In genomic region chr1:165236321-165237298, GRCm38 (mm10) we compare ENCODE assay signal across 7 mouse cellular contexts. TPM values are rescaled to one million over a fixed set of nuclear protein-coding genes. Genes with fewer than 3 reads are reported as not detected.
A peak's percentile ranks its signal among the peaks of the same experiment; 100 is the strongest.
DNase-seq lines count a peak whose midpoint lies in the region; ATAC-seq lines count a peak whose summit lies in the region.

Tiprl (minus strand) TSS chr1:165236996.

- H3K27ac ChIP-seq in intestine, embryonic 16.5 days (ENCODE audit: low read length) = peak within 1 kb of the TSS; percentile 94
- H3K27ac ChIP-seq in midbrain, embryonic 11.5 days (ENCODE audit: low read depth, low read length) = peak within 1 kb of the TSS; percentile 81

- ATAC-seq in intestine, embryonic 16.5 days = peak; percentile 99
- ATAC-seq in midbrain, embryonic 11.5 days (ENCODE audit: low FRiP score) = peak; percentile 100

- intact Hi-C loops in left cerebral cortex, postnatal 36 days (cut with DNase I) = loop anchor here (2.0 to 5.0 kb wide), 3 partner anchors 44 to 224 kb away; partner anchors contain the start of genes Dcaf6, Mpc2 and Sft2d2

- WGBS in intestine, embryonic 16.5 days = under 1% methylated on average over 76 of the region's 76 CpGs
- under 1% methylated on average over 76 of the region's 76 CpGs for WGBS in midbrain, embryonic 11.5 days

- no peaks in the 10 kb centered on the region for H3K9me3 ChIP-seq in intestine, embryonic 16.5 days (ENCODE audit: control insufficient read depth, low read length)
- H3K9me3 ChIP-seq in midbrain, embryonic 11.5 days (ENCODE audit: control insufficient read depth, low read length) = no peaks in the 10 kb centered on the region

- peak within 1 kb of the TSS; percentile 91 for H3K4me2 ChIP-seq in intestine, embryonic 16.5 days (ENCODE audit: low read depth, low read length)
- H3K4me2 ChIP-seq in midbrain, embryonic 11.5 days = peak within 1 kb of the TSS; percentile 85

- peak within 1 kb of the TSS; percentile 88 for H3K9ac ChIP-seq in intestine, embryonic 16.5 days (ENCODE audit: low read depth, low read length)
- peak within 1 kb of the TSS; percentile 87 for H3K9ac ChIP-seq in midbrain, embryonic 11.5 days (ENCODE audit: low read length)

- H3K4me3 ChIP-seq in intestine, embryonic 16.5 days (ENCODE audit: low read length) = peak within 1 kb of the TSS; percentile 85
- peak within 1 kb of the TSS; percentile 80 for H3K4me3 ChIP-seq in midbrain, embryonic 11.5 days (ENCODE audit: low read depth, low read length)

- no peaks in the 10 kb centered on the region for H3K27me3 ChIP-seq in intestine, embryonic 16.5 days (replicated peaks; ENCODE audit: control insufficient read depth, insufficient read depth, low read length)
- H3K27me3 ChIP-seq in midbrain, embryonic 11.5 days (ENCODE audit: control insufficient read depth, insufficient read depth, low read length) = no peaks in the 10 kb centered on the region

- H3K36me3 ChIP-seq in intestine, embryonic 16.5 days (ENCODE audit: control insufficient read depth, insufficient read depth, low read length) = no peaks in the 10 kb centered on the region
- H3K36me3 ChIP-seq in midbrain, embryonic 11.5 days (ENCODE audit: control insufficient read depth, insufficient read depth, low read length) = no peaks in the 10 kb centered on the region

- peak; percentile 97 for DNase-seq in adrenal gland, adult 8-10 months
- peak; percentile 94 for DNase-seq in embryo, embryonic 9.5 days (ENCODE audit: extremely low spot score)
- DNase-seq in gastrocnemius, postnatal 4 days (ENCODE audit: low spot score in 2 of 2) = peak; percentile 94 to 96
- DNase-seq in left cerebral cortex, postnatal 36 days (ENCODE audit: low spot score in 2 of 2) = peak; percentile 96 to 97
- peak; percentile 99 for DNase-seq in midbrain, embryonic 11.5 days (ENCODE audit: low spot score, missing footprints)
- peak; percentile 97 for DNase-seq in skeletal muscle tissue, adult 2 months (ENCODE audit: low read depth, low spot score)

- H3K4me1 ChIP-seq in intestine, embryonic 16.5 days (ENCODE audit: control insufficient read depth, insufficient read depth, low read length) = peaks cover 16% of the 10 kb centered on the region
- peaks cover 7% of the 10 kb centered on the region for H3K4me1 ChIP-seq in midbrain, embryonic 11.5 days (ENCODE audit: control insufficient read depth, insufficient read depth, low read length)

RNA-seq across cellular contexts. Expression of gene Tiprl, which starts in this region (rescaled TPM):
- total RNA-seq in adrenal gland, adult 8-10 months (2022) = 10 to 100 TPM; 57.9 to 65.5 (median 62.0) TPM
- total RNA-seq in gastrocnemius, postnatal 4 days (2021) = 10 to 100 TPM; 32.1 to 34.1 TPM
- polyA plus RNA-seq in intestine, embryonic 16.5 days (2015; fragmentation: Nextera tagmentation; extraction: Ambion mirVana) = 77.9 and 83.9 TPM in 2 replicates
- total RNA-seq in left cerebral cortex, postnatal 36 days (2021) = 10 to 100 TPM; 55.2 to 64.7 TPM
- polyA plus RNA-seq in midbrain, embryonic 11.5 days (2014; fragmentation: Nextera tagmentation; extraction: Ambion mirVana) = 103 and 113 TPM in 2 replicates

Comparison
In these comparisons a context has a peak if more than half of its experiments do, and no peak if none do; other contexts are left out.
1. Peak in every context shown above with its lines: DNase-seq, ATAC-seq, H3K4me3 ChIP-seq and H3K27ac ChIP-seq.